Mouse (Mus musculus): ENCODE measurements around the gene Tbc1d22a.

The Tbc1d22a gene

GRCm38 (mm10) chr15:86446064-86446463 lies 231.8 kb downstream of the Tbc1d22a start:
- DNase-seq (ENCODE audit: low spot score in 2 of 2), result no peak

GRCm38 (mm10) chr15:86447251-86447650 lies 233.0 kb downstream of the Tbc1d22a start:
- DNase-seq (ENCODE audit: low spot score in 2 of 2), result no peak

- no peak for DNase-seq (ENCODE audit: low spot score in 2 of 2)
These were observed 235.0 kb downstream of the Tbc1d22a start for GRCm38 (mm10) chr15:86449236-86449635.

- DNase-seq (ENCODE audit: low spot score in 2 of 2), result no peak
These were observed 235.5 kb downstream of the Tbc1d22a start for GRCm38 (mm10) chr15:86449794-86450193.

- no peak for DNase-seq (ENCODE audit: low spot score in 2 of 2)
These were observed 245.2 kb downstream of the Tbc1d22a start for GRCm38 (mm10) chr15:86459413-86459812.

- peak in 1 of 2 experiments; percentile 37 for DNase-seq (ENCODE audit: low spot score in 2 of 2)
These were observed 248.4 kb downstream of the Tbc1d22a start for GRCm38 (mm10) chr15:86462636-86463035.

- DNase-seq (ENCODE audit: low spot score in 2 of 2), result no peak
These were observed 253.8 kb downstream of the Tbc1d22a start for GRCm38 (mm10) chr15:86468082-86468481.

- no peak for DNase-seq (ENCODE audit: low spot score in 2 of 2)
These were observed 256.9 kb downstream of the Tbc1d22a start for GRCm38 (mm10) chr15:86471136-86471535.

GRCm38 (mm10) chr15:86473473-86473872 lies 259.2 kb downstream of the Tbc1d22a start:
- no peak for DNase-seq (ENCODE audit: low spot score in 2 of 2)

GRCm38 (mm10) chr15:86474951-86475350 lies 260.7 kb downstream of the Tbc1d22a start:
- DNase-seq (ENCODE audit: low spot score in 2 of 2), result no peak

- no peak for DNase-seq (ENCODE audit: low spot score in 2 of 2)
These were observed 262.2 kb downstream of the Tbc1d22a start for GRCm38 (mm10) chr15:86476483-86476882.

- no peak for DNase-seq (ENCODE audit: low spot score in 2 of 2)
These were observed 262.8 kb downstream of the Tbc1d22a start for GRCm38 (mm10) chr15:86477032-86477431.

GRCm38 (mm10) chr15:86477471-86477992 lies 263.3 kb downstream of the Tbc1d22a start:
- no peak for DNase-seq (ENCODE audit: low spot score in 2 of 2)

- peak in 1 of 2 experiments; percentile 41 for DNase-seq (ENCODE audit: low spot score in 2 of 2)
These were observed 264.6 kb downstream of the Tbc1d22a start for GRCm38 (mm10) chr15:86478685-86479502.

- DNase-seq (ENCODE audit: low spot score in 2 of 2), result no peak
These were observed 268.1 kb downstream of the Tbc1d22a start for GRCm38 (mm10) chr15:86482362-86482761.

- no peak for DNase-seq (ENCODE audit: low spot score in 2 of 2)
These were observed 271.6 kb downstream of the Tbc1d22a start for GRCm38 (mm10) chr15:86485815-86486214.

- no peak for DNase-seq (ENCODE audit: low spot score in 2 of 2)
These were observed 273.1 kb downstream of the Tbc1d22a start for GRCm38 (mm10) chr15:86487359-86487758.

GRCm38 (mm10) chr15:86491434-86492099 lies 277.3 kb downstream of the Tbc1d22a start:
- DNase-seq (ENCODE audit: low spot score in 2 of 2), result no peak

GRCm38 (mm10) chr15:86492636-86493035 lies 278.4 kb downstream of the Tbc1d22a start:
- DNase-seq (ENCODE audit: low spot score in 2 of 2), result peak in 1 of 2 experiments; percentile 35

GRCm38 (mm10) chr15:86496209-86496608 lies 281.9 kb downstream of the Tbc1d22a start:
- no peak for DNase-seq (ENCODE audit: low spot score in 2 of 2)

GRCm38 (mm10) chr15:86496646-86497045 lies 282.4 kb downstream of the Tbc1d22a start:
- no peak for DNase-seq (ENCODE audit: low spot score in 2 of 2)

GRCm38 (mm10) chr15:86500536-86500935 lies 286.3 kb downstream of the Tbc1d22a start:
- no peak for DNase-seq (ENCODE audit: low spot score in 2 of 2)

GRCm38 (mm10) chr15:86503413-86503812 lies 289.2 kb downstream of the Tbc1d22a start:
- DNase-seq (ENCODE audit: low spot score in 2 of 2), result no peak
